Mouse (Mus musculus): Measurements from ENCODE around the gene Akap2.

- TF ChIP-seq CTCF (IDR thresholded peaks at IDR 0.05; ENCODE audit: insufficient read depth, low read length), result no peak
- TF ChIP-seq POLR2A (IDR thresholded peaks at IDR 0.05; ENCODE audit: borderline replicate concordance, extremely low read depth, low read depth, low read length), result no peak
These were observed 207.2 kb downstream of the Akap2 start for GRCm38 (mm10) chr4:57924556-57925071.
